Mouse (Mus musculus) hindbrain, embryonic 10.5 days (tissue): Measurements from ENCODE around the gene Uqcc1. TPM values are rescaled to one million over a fixed set of nuclear protein-coding genes. Genes with fewer than 3 reads are reported as not detected.
"Not testable (repeated sequence)": the region's sequence is repeated elsewhere in the genome, so short reads cannot be mapped to it uniquely, and the experiment has no call there.

Experiments
- DNase-seq: peaks from one replicate; pipeline ENCODE4 v3.0.0-alpha.2; 2017; ENCODE audit warnings: low spot score
- H3K27ac ChIP-seq: fragments of 300-500 bp; sonication (generic); 2 replicates; pipeline ENCODE4 v1.5.1; 2016; ENCODE audit warnings: mild to moderate bottlenecking, moderate library complexity
- H3K27me3 ChIP-seq: fragments of 300-500 bp; sonication (generic); 2 replicates; pipeline ENCODE4 v1.6.1; 2016; ENCODE audit warnings: mild to moderate bottlenecking; ENCODE audit not compliant: poor library complexity, insufficient read depth, severe bottlenecking
- H3K36me3 ChIP-seq: fragments of 300-500 bp; sonication (generic); 2 replicates; pipeline ENCODE4 v1.6.1; 2016; ENCODE audit warnings: mild to moderate bottlenecking, moderate library complexity
- H3K4me1 ChIP-seq: fragments of 300-500 bp; sonication (generic); replicated peaks from 2 replicates; pipeline ENCODE4 v1.6.1; 2016; ENCODE audit warnings: mild to moderate bottlenecking
- H3K4me3 ChIP-seq: fragments of 300-500 bp; sonication (generic); 2 replicates; pipeline ENCODE4 v1.5.1; 2016; ENCODE audit warnings: mild to moderate bottlenecking, moderate library complexity
- H3K9me3 ChIP-seq: fragments of 300-500 bp; sonication (generic); 2 replicates; pipeline ENCODE4 v1.6.1; 2016; ENCODE audit warnings: mild to moderate bottlenecking, moderate library complexity
- WGBS: fragments of 180-500 bp; shearing (Covaris S2); methylation state at CpG from one replicate; pipeline ENCODE4 v1.1.7; 2016; 5-methylcytosine and 5-hydroxymethylcytosine counted together
- polyA plus RNA-seq: library from polyadenylated mRNA; unstranded; fragments of >200 nt; fragmentation: Nextera tagmentation; extraction: Ambion mirVana; gene quantifications from 2 replicates; pipeline ENCODE4 v1.2.1, GENCODE M21; 2016

Uqcc1 gene
- polyA plus RNA-seq, 1 experiment from 2014 or later = 77.4 TPM

GRCm38 (mm10) chr2:155832087-155832486, 98.0 kb downstream of the Uqcc1 start:
- WGBS = 77% methylated on average over 1 of the region's 1 CpGs
- not testable (repeated sequence) for H3K4me3 ChIP-seq, DNase-seq, H3K36me3 ChIP-seq, H3K27me3 ChIP-seq, H3K9me3 ChIP-seq, H3K27ac ChIP-seq
- peaks cover 12% of the 10 kb centered on the region for H3K4me1 ChIP-seq

- Histone ChIP-seq H3K4me1 (peaks cover 15% of the 10 kb centered on the region), H3K27ac (no peak overlapping the region), H3K4me3 (no peak overlapping the region), H3K27me3 (0 out of 2 replicates have a peak, but pooled peaks cover 4% of the 10 kb centered on the region), H3K9me3 (no peaks in the 10 kb centered on the region), H3K36me3 (no peaks in the 10 kb centered on the region)
- WGBS = 61% methylated on average over 9 of the region's 9 CpGs
- DNase-seq = no peak
Observed at GRCm38 (mm10) chr2:155831302-155831701, 98.8 kb downstream of the Uqcc1 start.

DNA sequence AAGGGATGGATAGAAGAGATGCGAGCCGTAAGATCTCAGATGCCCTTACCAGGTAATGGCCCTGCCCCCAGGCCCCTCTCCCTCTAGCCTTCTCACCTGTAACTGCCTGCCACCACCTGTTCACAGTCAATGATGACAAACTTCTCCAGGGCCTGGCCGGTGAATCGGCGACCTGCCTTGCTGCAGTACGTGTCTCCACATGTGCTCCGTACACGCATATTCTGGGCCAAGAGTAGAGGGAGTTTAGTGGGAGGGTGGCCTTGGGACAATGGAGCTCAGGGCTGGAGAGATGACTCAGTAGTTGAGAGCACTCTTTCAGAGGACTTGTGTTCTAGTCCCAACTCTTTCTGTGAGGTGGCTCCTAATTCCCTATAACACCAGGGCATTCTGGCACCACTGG, 99.3 kb downstream of the Uqcc1 start:
- H3K9me3 ChIP-seq = no peaks in the 10 kb centered on the region
- 91% methylated on average over 8 of the region's 8 CpGs for WGBS
- no peak overlapping the region for H3K4me3 ChIP-seq
- H3K27me3 ChIP-seq = 0 out of 2 replicates have a peak, but pooled peaks cover 4% of the 10 kb centered on the region
- H3K27ac ChIP-seq = no peak overlapping the region
- H3K36me3 ChIP-seq = no peaks in the 10 kb centered on the region
- H3K4me1 ChIP-seq = peaks cover 17% of the 10 kb centered on the region
- DNase-seq = no peak

DNA sequence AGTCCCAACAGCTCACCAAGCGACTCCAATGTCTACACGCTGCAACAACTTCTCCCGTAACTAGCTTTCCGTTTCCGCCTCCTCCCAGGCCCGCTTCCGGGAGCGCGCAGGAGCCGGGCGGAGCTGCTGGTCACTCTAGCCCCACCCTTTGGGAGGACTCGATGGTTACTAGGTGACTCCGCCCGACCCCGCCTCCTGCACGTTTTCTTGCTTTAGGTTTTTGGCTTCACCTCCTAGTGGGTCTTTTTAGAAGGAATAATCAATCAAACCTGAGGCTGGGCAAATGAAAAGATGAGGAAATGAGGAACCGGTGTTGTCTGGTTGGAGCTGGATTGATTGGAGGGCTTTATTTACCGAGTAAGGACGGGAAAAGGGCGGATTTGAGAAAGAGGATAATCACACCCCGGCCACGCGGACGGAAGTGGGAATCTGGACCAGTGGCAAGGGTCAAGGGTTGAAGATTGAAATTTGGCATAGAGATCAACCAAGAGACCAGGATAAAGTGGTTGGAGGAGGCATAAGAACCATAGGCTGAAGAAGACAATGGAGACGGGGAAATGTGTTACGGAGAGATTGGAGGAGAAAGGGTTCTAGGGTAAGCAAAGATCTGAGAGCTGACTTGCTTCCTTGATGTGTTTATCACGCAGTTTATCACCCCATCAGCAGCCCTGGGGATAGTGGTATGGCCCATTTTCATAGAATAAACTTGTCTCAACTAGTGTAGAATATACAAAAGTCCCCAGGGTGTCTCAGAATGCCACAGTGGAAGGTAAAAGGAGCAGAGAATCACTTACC, 103.3 kb downstream of the Uqcc1 start, which contains the start of gene Eif6:
Gene Eif6 (minus strand): TSS at position 296 of the 795 bp plus-strand sequence.
- no peaks in the 10 kb centered on the region for H3K9me3 ChIP-seq
- no peaks in the 10 kb centered on the region for H3K27me3 ChIP-seq
- H3K4me3 ChIP-seq = peak within 1 kb of the TSS; percentile 95
- DNase-seq = peak; percentile 92
- H3K4me1 ChIP-seq = peaks cover 22% of the 10 kb centered on the region
- H3K27ac ChIP-seq = peak within 1 kb of the TSS; percentile 89
- peaks cover 23% of the 10 kb centered on the region for H3K36me3 ChIP-seq
- WGBS = 3% methylated on average over 27 of the region's 27 CpGs

GRCm38 (mm10) chr2:155825904-155826629, 104.0 kb downstream of the Uqcc1 start:
- peaks cover 30% of the 10 kb centered on the region for H3K36me3 ChIP-seq
- peak overlapping the region; percentile 95 for H3K4me3 ChIP-seq
- no peaks in the 10 kb centered on the region for H3K9me3 ChIP-seq
- H3K27me3 ChIP-seq = no peaks in the 10 kb centered on the region
- peak overlapping the region; percentile 89 for H3K27ac ChIP-seq
- peak; percentile 18 for DNase-seq
- peaks cover 22% of the 10 kb centered on the region for H3K4me1 ChIP-seq
- WGBS = 2% methylated on average over 52 of the region's 52 CpGs

GRCm38 (mm10) chr2:155823722-155824121, 106.4 kb downstream of the Uqcc1 start:
- Histone ChIP-seq H3K4me1 (peaks cover 36% of the 10 kb centered on the region), H3K27ac (no peak overlapping the region), H3K36me3 (peaks cover 48% of the 10 kb centered on the region), H3K27me3 (no peaks in the 10 kb centered on the region), H3K9me3 (no peaks in the 10 kb centered on the region), H3K4me3 (no peak overlapping the region)
- no peak for DNase-seq
- 96% methylated on average over 8 of the region's 8 CpGs for WGBS

DNA sequence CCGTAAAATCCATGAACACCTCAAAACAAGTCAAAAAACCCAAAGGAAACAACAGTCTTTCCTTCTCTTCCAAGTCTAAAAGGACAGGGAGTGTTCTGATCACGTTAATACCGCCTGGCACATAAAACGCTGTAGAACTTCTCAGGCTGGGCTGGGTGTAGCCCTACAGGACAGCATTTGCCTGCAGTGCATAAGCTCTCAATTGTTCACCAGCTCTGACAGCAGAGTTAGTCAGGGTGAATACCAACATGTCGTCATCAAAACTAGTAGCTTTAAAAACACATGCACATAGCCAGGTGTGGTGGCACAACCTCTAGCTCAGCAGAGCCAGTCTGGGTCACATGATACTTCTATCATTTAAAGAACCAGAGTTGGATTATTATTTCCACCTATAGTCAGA, 109.3 kb downstream of the Uqcc1 start:
- no peak overlapping the region for H3K4me3 ChIP-seq
- DNase-seq = no peak
- peaks cover 44% of the 10 kb centered on the region for H3K4me1 ChIP-seq
- no peak overlapping the region for H3K27ac ChIP-seq
- WGBS = 93% methylated on average over 5 of the region's 5 CpGs
- peaks cover 48% of the 10 kb centered on the region for H3K36me3 ChIP-seq
- H3K9me3 ChIP-seq = no peaks in the 10 kb centered on the region
- H3K27me3 ChIP-seq = no peaks in the 10 kb centered on the region

- H3K27me3 ChIP-seq = no peaks in the 10 kb centered on the region
- 70% methylated on average over 6 of the region's 6 CpGs for WGBS
- H3K4me1 ChIP-seq = peaks cover 37% of the 10 kb centered on the region
- no peaks in the 10 kb centered on the region for H3K9me3 ChIP-seq
- H3K27ac ChIP-seq = peak overlapping the region; percentile 89
- H3K4me3 ChIP-seq = peak overlapping the region; percentile 73
- H3K36me3 ChIP-seq = peaks cover 48% of the 10 kb centered on the region
- no peak for DNase-seq
Observed at GRCm38 (mm10) chr2:155819449-155820251, 110.5 kb downstream of the Uqcc1 start.

GRCm38 (mm10) chr2:155819392-155819448, 110.9 kb downstream of the Uqcc1 start, which contains the start of gene BC029722:
Gene BC029722 (minus strand): TSS chr2:155819426.
- peak within 1 kb of the TSS; percentile 89 for H3K27ac ChIP-seq
- no peaks in the 10 kb centered on the region for H3K9me3 ChIP-seq
- peak within 1 kb of the TSS; percentile 73 for H3K4me3 ChIP-seq
- H3K4me1 ChIP-seq = peaks cover 40% of the 10 kb centered on the region
- no peaks in the 10 kb centered on the region for H3K27me3 ChIP-seq
- H3K36me3 ChIP-seq = peaks cover 48% of the 10 kb centered on the region
- no peak for DNase-seq

DNA sequence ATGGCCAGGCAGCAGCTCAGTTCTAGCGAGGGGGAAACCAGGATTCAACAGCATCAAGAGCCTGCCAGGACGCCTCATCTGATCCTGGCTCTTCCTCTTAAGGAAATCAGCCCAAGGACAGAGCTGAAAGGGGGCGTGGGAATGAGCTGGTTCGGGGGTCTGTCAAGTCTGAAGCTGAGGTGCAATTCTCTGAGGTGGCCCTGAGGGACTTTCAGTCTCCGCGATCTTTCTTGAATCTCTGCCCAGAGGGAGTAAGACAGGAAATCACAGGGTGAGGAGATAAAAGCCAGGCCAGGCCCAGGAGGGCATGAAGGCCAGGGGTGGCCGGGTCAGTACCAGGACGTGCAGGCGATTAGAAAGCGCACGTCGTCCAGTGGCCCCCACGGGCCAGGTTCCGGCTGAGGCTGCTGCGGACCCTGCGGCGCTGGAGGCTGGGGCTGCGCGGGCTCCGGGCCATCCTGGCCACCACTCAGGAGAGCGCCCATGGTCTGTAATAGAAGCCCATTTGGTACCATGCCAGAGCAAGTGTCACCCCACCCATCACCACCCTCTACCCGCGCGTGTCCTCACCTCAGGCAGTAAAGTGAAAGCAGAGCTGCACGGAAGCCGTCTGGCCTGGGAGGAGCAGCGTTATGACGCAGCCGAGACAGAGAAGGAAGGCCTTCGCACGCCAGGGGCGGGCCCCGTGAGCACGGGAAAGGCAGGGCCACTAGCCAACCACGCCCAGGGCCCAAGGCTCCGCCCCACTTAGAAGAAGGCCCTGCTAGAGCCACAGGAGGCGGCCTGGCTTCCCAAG, 111.3 kb downstream of the Uqcc1 start:
- WGBS = 3% methylated on average over 37 of the region's 37 CpGs

DNA sequence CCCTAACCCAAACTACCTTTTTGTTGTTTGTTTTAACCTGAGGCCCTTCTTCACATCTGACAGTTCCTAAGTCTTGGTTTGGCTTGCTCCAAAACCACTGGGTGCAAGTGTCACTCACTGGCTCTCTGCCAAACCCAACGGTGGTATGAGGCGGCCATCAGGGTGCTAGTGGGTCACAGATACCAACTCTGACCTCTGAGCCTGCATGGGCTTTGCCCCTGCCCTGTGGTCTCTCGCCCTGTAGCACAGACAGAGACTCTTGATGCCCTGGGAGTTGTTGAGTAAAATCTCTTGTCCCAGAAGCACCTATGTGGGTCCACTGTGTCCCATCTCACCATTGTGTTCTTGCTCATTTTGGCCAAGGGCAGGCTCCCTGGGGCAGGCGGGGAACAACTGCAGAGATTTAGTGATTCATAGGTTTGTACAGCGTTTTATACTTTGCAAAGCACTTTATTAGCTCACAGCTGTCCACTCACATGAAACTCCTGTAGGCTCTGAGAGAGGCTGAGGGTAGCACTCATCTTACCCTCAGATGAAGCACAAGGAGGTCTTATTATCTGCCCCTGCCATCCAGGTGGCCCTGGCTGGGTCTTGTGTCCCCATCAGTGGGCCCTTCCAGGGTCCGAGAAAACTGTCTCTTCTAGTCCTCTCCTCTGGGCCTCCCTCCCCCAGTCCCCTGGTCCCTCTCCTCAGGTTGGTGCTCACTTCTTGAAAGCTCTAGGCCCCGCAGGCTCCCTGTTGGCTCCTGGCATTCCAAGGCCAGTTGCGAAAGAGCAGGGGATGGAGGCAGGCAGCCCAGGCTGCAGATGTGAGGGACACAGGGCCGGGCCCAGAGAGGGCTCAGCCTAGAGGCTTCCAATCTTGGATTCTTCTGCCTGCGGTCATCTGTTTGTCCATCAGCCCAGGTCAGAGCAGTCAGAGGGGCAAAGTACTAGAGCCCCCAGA, 112.5 kb downstream of the Uqcc1 start:
- 80% methylated on average over 10 of the region's 10 CpGs for WGBS
- Histone ChIP-seq H3K4me3 (peak overlapping the region; percentile 73), H3K9me3 (no peaks in the 10 kb centered on the region), H3K4me1 (peaks cover 44% of the 10 kb centered on the region), H3K27ac (no peak overlapping the region), H3K27me3 (no peaks in the 10 kb centered on the region), H3K36me3 (peaks cover 32% of the 10 kb centered on the region)
- DNase-seq = no peak

More for the DNA sequence above, 111.3 kb downstream of the Uqcc1 start:
- H3K4me3 ChIP-seq = peak overlapping the region; percentile 73
- DNase-seq = peak; percentile 91
- H3K27ac ChIP-seq = peak overlapping the region; percentile 89
- H3K36me3 ChIP-seq = peaks cover 44% of the 10 kb centered on the region
- H3K9me3 ChIP-seq = no peaks in the 10 kb centered on the region
- H3K4me1 ChIP-seq = peaks cover 44% of the 10 kb centered on the region
- no peaks in the 10 kb centered on the region for H3K27me3 ChIP-seq
